Mouse (Mus musculus): ENCODE data around the gene Iqsec1. TPM values are rescaled to one million over a fixed set of nuclear protein-coding genes. Genes with fewer than 3 reads are reported as not detected.

Gene Iqsec1
- polyA plus RNA-seq, 1 experiment from 2014 or later: 14.6 TPM

- 0% methylated on average over 1 of the region's 4 CpGs for WGBS
Observed at GRCm38 (mm10) chr6:90818956-90819355, 169.5 kb downstream of the Iqsec1 start.

GRCm38 (mm10) chr6:90816551-90816950, 171.9 kb downstream of the Iqsec1 start:
- DNase-seq (ENCODE audit: low spot score, missing footprints) (peak; percentile 31), ATAC-seq (ENCODE audit: low FRiP score) (no peak)
- Histone ChIP-seq H3K27ac (ENCODE audit: low read depth, low read length) (no peak overlapping the region), H3K27me3 (ENCODE audit: control insufficient read depth, insufficient read depth, low read length) (no peaks in the 10 kb centered on the region; the same call in 1 of the 2 replicates), H3K4me1 (ENCODE audit: control insufficient read depth, insufficient read depth, low read length) (no peaks in the 10 kb centered on the region), H3K4me2 (no peak overlapping the region), H3K9me3 (ENCODE audit: control insufficient read depth, low read length) (no peaks in the 10 kb centered on the region), H3K36me3 (ENCODE audit: control insufficient read depth, insufficient read depth, low read length) (no peaks in the 10 kb centered on the region), H3K9ac (ENCODE audit: low read length) (no peak overlapping the region), H3K4me3 (ENCODE audit: low read depth, low read length) (no peak overlapping the region)
- WGBS: 97% methylated on average over 3 of the region's 3 CpGs

More at GRCm38 (mm10) chr6:90818956-90819355, 169.5 kb downstream of the Iqsec1 start:
- Histone ChIP-seq H3K27ac (ENCODE audit: low read depth, low read length) (no peak overlapping the region), H3K9ac (ENCODE audit: low read length) (no peak overlapping the region), H3K4me3 (ENCODE audit: low read depth, low read length) (no peak overlapping the region), H3K9me3 (ENCODE audit: control insufficient read depth, low read length) (no peaks in the 10 kb centered on the region), H3K4me1 (ENCODE audit: control insufficient read depth, insufficient read depth, low read length) (no peaks in the 10 kb centered on the region), H3K27me3 (ENCODE audit: control insufficient read depth, insufficient read depth, low read length) (no peaks in the 10 kb centered on the region; the same call in 1 of the 2 replicates), H3K4me2 (no peak overlapping the region), H3K36me3 (ENCODE audit: control insufficient read depth, insufficient read depth, low read length) (no peaks in the 10 kb centered on the region)
- ATAC-seq (ENCODE audit: low FRiP score) (no peak), DNase-seq (ENCODE audit: low spot score, missing footprints) (peak; percentile 97)

- Histone ChIP-seq H3K4me2 (no peak overlapping the region), H3K9ac (ENCODE audit: low read length) (no peak overlapping the region), H3K4me3 (ENCODE audit: low read depth, low read length) (no peak overlapping the region), H3K9me3 (ENCODE audit: control insufficient read depth, low read length) (no peaks in the 10 kb centered on the region), H3K36me3 (ENCODE audit: control insufficient read depth, insufficient read depth, low read length) (no peaks in the 10 kb centered on the region), H3K27me3 (ENCODE audit: control insufficient read depth, insufficient read depth, low read length) (no peaks in the 10 kb centered on the region; the same call in 1 of the 2 replicates), H3K4me1 (ENCODE audit: control insufficient read depth, insufficient read depth, low read length) (peaks cover 3% of the 10 kb centered on the region; the same call in 1 of the 2 replicates), H3K27ac (ENCODE audit: low read depth, low read length) (no peak overlapping the region)
- DNase-seq (ENCODE audit: low spot score, missing footprints) (no peak), ATAC-seq (ENCODE audit: low FRiP score) (no peak)
- WGBS: 81% methylated on average over 3 of the region's 3 CpGs
Observed at GRCm38 (mm10) chr6:90815341-90815740, 173.1 kb downstream of the Iqsec1 start.

GRCm38 (mm10) chr6:90813526-90813925, 175.0 kb downstream of the Iqsec1 start:
- 70% methylated on average over 1 of the region's 1 CpGs for WGBS
- H3K4me2 ChIP-seq: no peak overlapping the region
- H3K27me3 ChIP-seq (ENCODE audit: control insufficient read depth, insufficient read depth, low read length): no peaks in the 10 kb centered on the region; the same call in 1 of the 2 replicates
- no peak overlapping the region for H3K27ac ChIP-seq (ENCODE audit: low read depth, low read length)
- H3K9ac ChIP-seq (ENCODE audit: low read length): no peak overlapping the region
- no peaks in the 10 kb centered on the region for H3K36me3 ChIP-seq (ENCODE audit: control insufficient read depth, insufficient read depth, low read length)
- H3K4me3 ChIP-seq (ENCODE audit: low read depth, low read length): no peak overlapping the region
- DNase-seq (ENCODE audit: low spot score, missing footprints) (no peak), ATAC-seq (ENCODE audit: low FRiP score) (no peak)
- no peaks in the 10 kb centered on the region for H3K9me3 ChIP-seq (ENCODE audit: control insufficient read depth, low read length)
- peaks cover 18% of the 10 kb centered on the region for H3K4me1 ChIP-seq (ENCODE audit: control insufficient read depth, insufficient read depth, low read length)

- Histone ChIP-seq H3K9ac (ENCODE audit: low read length) (no peak overlapping the region), H3K27me3 (ENCODE audit: control insufficient read depth, insufficient read depth, low read length) (no peaks in the 10 kb centered on the region; the same call in 1 of the 2 replicates), H3K4me3 (ENCODE audit: low read depth, low read length) (no peak overlapping the region), H3K4me2 (no peak overlapping the region), H3K9me3 (ENCODE audit: control insufficient read depth, low read length) (no peaks in the 10 kb centered on the region), H3K36me3 (ENCODE audit: control insufficient read depth, insufficient read depth, low read length) (no peaks in the 10 kb centered on the region), H3K27ac (ENCODE audit: low read depth, low read length) (no peak overlapping the region), H3K4me1 (ENCODE audit: control insufficient read depth, insufficient read depth, low read length) (peaks cover 25% of the 10 kb centered on the region)
- DNase-seq (ENCODE audit: low spot score, missing footprints) (no peak), ATAC-seq (ENCODE audit: low FRiP score) (no peak)
- 89% methylated on average over 8 of the region's 8 CpGs for WGBS
Observed at GRCm38 (mm10) chr6:90812584-90812983, 175.9 kb downstream of the Iqsec1 start.

- no peaks in the 10 kb centered on the region; the same call in 1 of the 2 replicates for H3K27me3 ChIP-seq (ENCODE audit: control insufficient read depth, insufficient read depth, low read length)
- no peaks in the 10 kb centered on the region for H3K36me3 ChIP-seq (ENCODE audit: control insufficient read depth, insufficient read depth, low read length)
- DNase-seq (ENCODE audit: low spot score, missing footprints) (no peak), ATAC-seq (ENCODE audit: low FRiP score) (no peak)
- peaks cover 25% of the 10 kb centered on the region for H3K4me1 ChIP-seq (ENCODE audit: control insufficient read depth, insufficient read depth, low read length)
- no peaks in the 10 kb centered on the region for H3K9me3 ChIP-seq (ENCODE audit: control insufficient read depth, low read length)
- H3K9ac ChIP-seq (ENCODE audit: low read length): no peak overlapping the region
- no peak overlapping the region for H3K4me2 ChIP-seq
- H3K27ac ChIP-seq (ENCODE audit: low read depth, low read length): no peak overlapping the region
- WGBS: 65% methylated on average over 3 of the region's 3 CpGs
- no peak overlapping the region for H3K4me3 ChIP-seq (ENCODE audit: low read depth, low read length)
Observed at GRCm38 (mm10) chr6:90812072-90812471, 176.4 kb downstream of the Iqsec1 start.

- Histone ChIP-seq H3K27ac (ENCODE audit: low read depth, low read length) (no peak overlapping the region), H3K9ac (ENCODE audit: low read length) (no peak overlapping the region), H3K4me3 (ENCODE audit: low read depth, low read length) (no peak overlapping the region), H3K9me3 (ENCODE audit: control insufficient read depth, low read length) (no peaks in the 10 kb centered on the region), H3K27me3 (ENCODE audit: control insufficient read depth, insufficient read depth, low read length) (no peaks in the 10 kb centered on the region), H3K4me1 (ENCODE audit: control insufficient read depth, insufficient read depth, low read length) (peaks cover 25% of the 10 kb centered on the region), H3K4me2 (peak overlapping the region; percentile 47), H3K36me3 (ENCODE audit: control insufficient read depth, insufficient read depth, low read length) (no peaks in the 10 kb centered on the region)
- DNase-seq (ENCODE audit: low spot score, missing footprints) (no peak), ATAC-seq (ENCODE audit: low FRiP score) (0 out of 2 replicates have a peak, but pooled peaks have one; percentile 14)
- WGBS: 62% methylated on average over 1 of the region's 1 CpGs
Observed at GRCm38 (mm10) chr6:90810576-90810975, 177.9 kb downstream of the Iqsec1 start.

- Histone ChIP-seq H3K27me3 (ENCODE audit: control insufficient read depth, insufficient read depth, low read length) (no peaks in the 10 kb centered on the region), H3K4me1 (ENCODE audit: control insufficient read depth, insufficient read depth, low read length) (peaks cover 25% of the 10 kb centered on the region), H3K9ac (ENCODE audit: low read length) (peak overlapping the region; percentile 39), H3K9me3 (ENCODE audit: control insufficient read depth, low read length) (no peaks in the 10 kb centered on the region), H3K4me2 (peak overlapping the region; percentile 47), H3K4me3 (ENCODE audit: low read depth, low read length) (peak overlapping the region; percentile 27), H3K27ac (ENCODE audit: low read depth, low read length) (no peak overlapping the region), H3K36me3 (ENCODE audit: control insufficient read depth, insufficient read depth, low read length) (no peaks in the 10 kb centered on the region)
- 2% methylated on average over 22 of the region's 22 CpGs for WGBS
- DNase-seq (ENCODE audit: low spot score, missing footprints) (peak; percentile 98), ATAC-seq (ENCODE audit: low FRiP score) (peak; percentile 89)
Observed at GRCm38 (mm10) chr6:90809960-90810362, 178.5 kb downstream of the Iqsec1 start.

GRCm38 (mm10) chr6:90809077-90809840, 179.2 kb downstream of the Iqsec1 start:
- Histone ChIP-seq H3K27ac (ENCODE audit: low read depth, low read length) (no peak overlapping the region), H3K9me3 (ENCODE audit: control insufficient read depth, low read length) (no peaks in the 10 kb centered on the region), H3K4me1 (ENCODE audit: control insufficient read depth, insufficient read depth, low read length) (peaks cover 25% of the 10 kb centered on the region), H3K9ac (ENCODE audit: low read length) (no peak overlapping the region), H3K4me2 (peak overlapping the region; percentile 47), H3K27me3 (ENCODE audit: control insufficient read depth, insufficient read depth, low read length) (no peaks in the 10 kb centered on the region), H3K36me3 (ENCODE audit: control insufficient read depth, insufficient read depth, low read length) (no peaks in the 10 kb centered on the region), H3K4me3 (ENCODE audit: low read depth, low read length) (peak overlapping the region; percentile 27)
- ATAC-seq (ENCODE audit: low FRiP score) (no peak), DNase-seq (ENCODE audit: low spot score, missing footprints) (no peak)
- WGBS: 67% methylated on average over 11 of the region's 11 CpGs
